Mouse (Mus musculus): ENCODE measurements around the gene Dpm1. TPM values are rescaled to one million over a fixed set of nuclear protein-coding genes. Genes with fewer than 3 reads are reported as not detected.

Dpm1 gene
- polyA plus RNA-seq, 1 experiment from 2014 or later = 64.1 TPM

DNA sequence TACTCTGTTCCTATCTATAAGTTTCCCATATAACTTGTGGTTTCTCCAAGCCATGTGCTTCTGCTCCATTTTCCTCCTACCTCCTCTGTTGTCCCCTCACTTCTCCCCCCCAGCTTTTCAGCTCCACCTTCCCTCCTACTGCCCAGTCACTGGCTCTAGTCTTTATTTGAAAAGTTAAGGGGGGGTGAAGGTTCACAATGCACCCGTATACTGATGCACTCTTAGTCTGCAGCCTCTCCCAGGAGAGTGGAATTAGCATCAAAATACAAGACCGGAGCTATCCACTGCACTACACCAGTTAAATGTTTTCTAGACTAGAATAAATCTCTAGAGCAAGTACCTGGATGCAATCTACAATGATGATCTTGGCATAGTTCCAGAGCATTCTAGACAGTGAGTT, 34.7 kb downstream of the Dpm1 start:
- H3K27ac ChIP-seq (replicated peaks) = no peak overlapping the region
- H3K9ac ChIP-seq = no peak overlapping the region
- H3K27me3 ChIP-seq = no peaks in the 10 kb centered on the region
- peaks cover 83% of the 10 kb centered on the region for H3K4me1 ChIP-seq (replicated peaks)
- peaks cover 80% of the 10 kb centered on the region for H3K36me3 ChIP-seq (replicated peaks)
- H3K4me3 ChIP-seq (replicated peaks) = no peak overlapping the region
- no peak overlapping the region for H3K4me2 ChIP-seq
- ATAC-seq (ENCODE audit: insufficient read depth) = no peak
- no peaks in the 10 kb centered on the region for H3K9me3 ChIP-seq (replicated peaks)
- 73% methylated on average over 2 of the region's 2 CpGs for WGBS (ENCODE audit: insufficient replicate concordance)

DNA sequence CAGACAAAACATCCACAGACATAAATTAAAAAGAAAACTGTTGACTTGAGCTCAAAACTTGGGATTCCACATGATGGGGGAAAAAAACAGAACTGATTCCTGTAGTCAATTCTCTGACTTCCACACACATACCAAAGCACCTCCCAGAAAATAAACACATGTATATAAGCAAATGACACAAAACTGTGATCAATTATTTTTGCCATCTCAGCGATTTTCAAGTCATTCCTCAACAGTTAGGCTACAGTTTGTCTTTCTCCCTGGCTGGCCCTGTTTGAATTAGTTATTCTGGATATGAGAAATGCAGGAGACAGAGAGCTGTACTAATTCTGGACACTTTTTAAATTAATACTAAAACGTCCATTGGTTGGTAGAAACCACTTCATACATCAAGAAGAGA, 36.7 kb downstream of the Dpm1 start:
- WGBS (ENCODE audit: insufficient replicate concordance) = 46% methylated on average over 2 of the region's 2 CpGs
- Histone ChIP-seq H3K27ac (replicated peaks) (no peak overlapping the region), H3K27me3 (no peaks in the 10 kb centered on the region), H3K4me3 (replicated peaks) (no peak overlapping the region), H3K9ac (no peak overlapping the region), H3K9me3 (replicated peaks) (no peaks in the 10 kb centered on the region), H3K4me2 (no peak overlapping the region), H3K4me1 (replicated peaks) (peaks cover 80% of the 10 kb centered on the region), H3K36me3 (replicated peaks) (peaks cover 79% of the 10 kb centered on the region)
- no peak for ATAC-seq (ENCODE audit: insufficient read depth)

DNA sequence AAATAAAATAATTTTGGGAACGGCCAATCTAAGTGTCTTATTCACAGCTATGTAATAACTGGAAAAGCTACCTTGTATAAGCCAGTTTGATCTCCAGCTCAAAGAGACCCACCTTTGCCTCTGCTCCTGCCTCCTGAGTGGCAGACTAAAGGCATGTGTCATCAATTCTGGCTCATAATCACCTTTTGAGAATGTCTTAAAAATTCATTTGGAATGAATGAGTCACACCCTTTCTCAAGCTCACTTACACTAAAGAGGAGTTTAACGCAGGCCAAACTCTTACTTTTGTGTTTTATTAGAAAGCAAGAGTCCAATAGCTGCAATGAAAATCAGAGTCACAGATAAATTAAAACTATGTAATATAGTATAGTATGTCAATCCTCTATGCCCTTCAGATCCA, 38.5 kb downstream of the Dpm1 start:
- H3K27me3 ChIP-seq = no peaks in the 10 kb centered on the region
- no peak overlapping the region for H3K9ac ChIP-seq
- no peak for ATAC-seq (ENCODE audit: insufficient read depth)
- peaks cover 73% of the 10 kb centered on the region for H3K4me1 ChIP-seq (replicated peaks)
- no peak overlapping the region for H3K27ac ChIP-seq (replicated peaks)
- 87% methylated on average over 2 of the region's 2 CpGs for WGBS (ENCODE audit: insufficient replicate concordance)
- H3K36me3 ChIP-seq (replicated peaks) = peaks cover 80% of the 10 kb centered on the region
- H3K9me3 ChIP-seq (replicated peaks) = no peaks in the 10 kb centered on the region
- no peak overlapping the region for H3K4me2 ChIP-seq
- H3K4me3 ChIP-seq (replicated peaks) = no peak overlapping the region

DNA sequence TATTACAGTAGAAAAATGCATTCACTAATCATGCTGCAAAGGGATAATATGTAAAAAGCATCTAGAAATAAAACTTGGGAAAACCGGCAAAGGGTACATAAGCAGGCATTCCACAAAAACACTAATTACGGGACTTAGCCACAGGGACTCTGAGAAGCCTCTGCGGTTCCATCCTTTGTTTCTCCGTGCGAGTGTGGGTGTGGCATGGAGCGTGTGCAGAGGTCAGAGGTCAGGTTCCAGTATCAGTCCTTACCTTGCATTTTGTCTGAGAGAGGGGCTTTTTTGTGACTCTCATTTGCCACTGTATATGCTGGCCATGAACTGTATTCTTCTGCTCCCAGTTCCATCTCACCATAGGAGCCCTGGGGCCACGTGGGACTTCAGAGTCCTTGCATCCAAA, 54.4 kb downstream of the Dpm1 start:
- Histone ChIP-seq H3K4me1 (replicated peaks) (peaks cover 22% of the 10 kb centered on the region), H3K4me3 (replicated peaks) (no peak overlapping the region), H3K27me3 (no peaks in the 10 kb centered on the region), H3K36me3 (replicated peaks) (peaks cover 18% of the 10 kb centered on the region), H3K9ac (no peak overlapping the region), H3K27ac (replicated peaks) (no peak overlapping the region), H3K9me3 (replicated peaks) (no peaks in the 10 kb centered on the region), H3K4me2 (no peak overlapping the region)
- WGBS (ENCODE audit: insufficient replicate concordance) = 74% methylated on average over 7 of the region's 7 CpGs
- no peak for ATAC-seq (ENCODE audit: insufficient read depth)

DNA sequence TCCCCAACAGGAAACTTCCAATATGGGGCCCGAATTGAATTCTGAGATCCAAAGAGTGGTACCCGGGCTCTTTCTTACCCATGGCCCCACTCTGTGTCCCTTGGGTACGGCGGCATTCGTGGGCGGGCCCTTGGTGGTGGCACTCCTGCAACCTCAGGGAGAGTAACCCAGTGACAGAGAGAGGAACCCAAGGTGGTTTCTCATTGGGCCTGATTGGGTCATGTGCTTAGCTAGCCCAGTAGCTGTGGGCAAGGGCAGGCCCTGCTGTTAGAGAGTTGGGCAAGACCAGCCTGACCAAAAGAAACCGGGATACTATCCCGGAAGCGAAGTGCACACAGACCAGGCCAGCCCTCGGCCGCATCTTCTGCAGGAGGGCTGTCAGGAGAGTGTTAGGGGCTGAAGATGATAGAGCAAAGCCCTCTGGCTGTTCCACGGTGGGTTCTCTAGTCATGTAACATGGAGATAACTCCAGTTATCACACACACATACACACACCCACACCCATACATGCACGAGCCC, 60.2 kb downstream of the Dpm1 start:
- Histone ChIP-seq H3K4me2 (peak overlapping the region; percentile 77), H3K9me3 (replicated peaks) (no peaks in the 10 kb centered on the region), H3K9ac (peak overlapping the region; percentile 52), H3K27me3 (no peaks in the 10 kb centered on the region), H3K4me3 (replicated peaks) (peak overlapping the region; percentile 43), H3K4me1 (replicated peaks) (peaks cover 67% of the 10 kb centered on the region), H3K27ac (replicated peaks) (peak overlapping the region; percentile 94), H3K36me3 (replicated peaks) (peaks cover 8% of the 10 kb centered on the region; the same call in 1 of the 2 replicates)
- ATAC-seq (ENCODE audit: insufficient read depth) = peak; percentile 92
- under 1% methylated on average over 13 of the region's 13 CpGs for WGBS (ENCODE audit: insufficient replicate concordance)

DNA sequence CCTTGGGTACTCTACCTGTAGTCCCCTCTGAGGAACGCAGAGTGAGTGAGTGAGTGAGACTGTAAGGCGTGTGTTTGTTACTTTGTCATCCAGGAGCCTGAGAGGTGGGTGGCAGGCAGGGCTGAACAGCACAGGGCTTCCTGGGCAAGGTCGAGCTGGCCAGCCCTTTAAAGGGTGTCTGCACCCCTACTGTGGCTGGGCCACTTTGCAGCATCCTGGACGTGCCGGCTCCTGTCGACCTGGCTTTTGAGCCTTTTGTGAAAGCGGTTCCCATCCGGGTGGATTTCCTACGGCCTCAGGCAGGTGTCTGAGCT, 60.6 kb downstream of the Dpm1 start:
- 0 out of 2 replicates have a peak, but pooled peaks cover 3% of the 10 kb centered on the region for H3K36me3 ChIP-seq (replicated peaks)
- H3K9ac ChIP-seq = peak overlapping the region; percentile 52
- WGBS (ENCODE audit: insufficient replicate concordance) = 16% methylated on average over 9 of the region's 9 CpGs
- ATAC-seq (ENCODE audit: insufficient read depth) = peak; percentile 23
- H3K9me3 ChIP-seq (replicated peaks) = no peaks in the 10 kb centered on the region
- H3K4me1 ChIP-seq (replicated peaks) = peaks cover 67% of the 10 kb centered on the region
- no peaks in the 10 kb centered on the region for H3K27me3 ChIP-seq
- H3K27ac ChIP-seq (replicated peaks) = peak overlapping the region; percentile 94
- peak overlapping the region; percentile 43 for H3K4me3 ChIP-seq (replicated peaks)
- H3K4me2 ChIP-seq = peak overlapping the region; percentile 77

DNA sequence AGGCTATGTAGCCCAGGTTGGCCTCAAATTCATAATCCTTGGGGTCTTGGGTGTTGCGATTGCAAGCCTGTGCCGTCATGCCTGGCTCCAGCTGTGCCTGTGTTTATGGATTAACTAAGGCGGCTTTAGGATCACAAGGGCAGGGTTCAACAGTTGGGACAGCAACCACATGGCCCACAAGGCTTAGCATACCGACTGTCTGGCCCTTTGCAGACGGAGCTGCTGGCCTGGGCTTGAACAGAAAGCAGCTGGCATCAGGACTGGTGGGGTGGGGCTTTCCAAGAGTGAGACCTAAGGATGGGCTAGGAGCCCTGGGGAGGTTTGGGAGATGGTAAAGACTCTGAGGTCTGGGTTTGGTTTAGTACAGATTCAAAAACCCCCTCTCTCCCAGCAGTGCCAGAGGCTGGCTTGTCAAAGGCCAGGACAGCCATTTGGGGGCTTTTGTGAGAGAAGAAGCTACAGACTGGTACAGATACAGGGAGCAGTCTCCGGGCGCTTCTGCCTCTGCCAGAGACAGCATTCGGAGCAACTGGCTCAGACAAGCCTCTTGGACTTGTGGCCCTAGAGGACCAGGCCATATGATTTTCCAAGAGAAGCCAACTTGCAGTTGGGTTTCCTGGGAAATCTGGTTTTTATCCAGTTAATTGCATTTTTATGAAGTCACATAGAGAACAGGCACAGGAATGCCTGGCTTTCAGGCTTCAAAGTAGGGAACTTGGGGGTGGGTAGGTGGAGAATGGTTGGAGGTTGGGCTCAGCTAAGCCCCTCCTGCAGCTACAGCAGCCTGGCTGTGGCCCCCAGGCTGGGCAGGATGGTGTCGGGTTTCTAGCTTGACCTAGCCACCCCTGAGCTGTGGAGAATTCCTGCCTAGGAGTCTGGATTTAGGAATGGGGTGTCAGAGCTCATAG, 61.2 kb downstream of the Dpm1 start:
- Histone ChIP-seq H3K9ac (peak overlapping the region; percentile 52), H3K27ac (replicated peaks) (peak overlapping the region; percentile 94), H3K4me3 (replicated peaks) (peak overlapping the region; percentile 43), H3K4me2 (peak overlapping the region; percentile 77), H3K4me1 (replicated peaks) (peaks cover 67% of the 10 kb centered on the region), H3K9me3 (replicated peaks) (no peaks in the 10 kb centered on the region), H3K27me3 (no peaks in the 10 kb centered on the region), H3K36me3 (replicated peaks) (no peaks in the 10 kb centered on the region)
- ATAC-seq (ENCODE audit: insufficient read depth) = no peak
- WGBS (ENCODE audit: insufficient replicate concordance) = 61% methylated on average over 9 of the region's 9 CpGs

DNA sequence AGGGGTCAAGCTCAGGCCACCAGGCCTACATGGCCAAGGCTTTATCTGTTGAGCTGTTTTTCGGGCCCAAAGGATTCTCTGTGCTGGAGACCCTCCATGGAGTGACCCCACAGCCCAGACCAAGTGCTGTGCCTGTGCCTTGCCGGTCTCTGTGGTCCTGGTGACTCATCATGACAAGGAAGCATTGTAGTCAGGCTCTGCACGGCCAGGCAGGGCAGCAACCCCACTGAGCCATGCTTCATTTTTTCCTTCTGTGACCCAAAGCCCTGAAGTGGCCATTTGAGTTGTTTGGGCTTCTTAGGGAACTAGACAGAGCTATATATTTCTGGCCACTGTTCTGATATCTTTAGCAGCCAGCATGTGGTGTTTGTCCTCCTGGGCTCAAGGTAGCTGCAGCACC, 62.6 kb downstream of the Dpm1 start:
- Histone ChIP-seq H3K9me3 (replicated peaks) (no peaks in the 10 kb centered on the region), H3K27me3 (no peaks in the 10 kb centered on the region), H3K4me3 (replicated peaks) (no peak overlapping the region), H3K36me3 (replicated peaks) (no peaks in the 10 kb centered on the region), H3K4me1 (replicated peaks) (peaks cover 62% of the 10 kb centered on the region), H3K27ac (replicated peaks) (no peak overlapping the region), H3K4me2 (no peak overlapping the region), H3K9ac (no peak overlapping the region)
- 45% methylated on average over 3 of the region's 3 CpGs for WGBS (ENCODE audit: insufficient replicate concordance)
- ATAC-seq (ENCODE audit: insufficient read depth) = no peak

DNA sequence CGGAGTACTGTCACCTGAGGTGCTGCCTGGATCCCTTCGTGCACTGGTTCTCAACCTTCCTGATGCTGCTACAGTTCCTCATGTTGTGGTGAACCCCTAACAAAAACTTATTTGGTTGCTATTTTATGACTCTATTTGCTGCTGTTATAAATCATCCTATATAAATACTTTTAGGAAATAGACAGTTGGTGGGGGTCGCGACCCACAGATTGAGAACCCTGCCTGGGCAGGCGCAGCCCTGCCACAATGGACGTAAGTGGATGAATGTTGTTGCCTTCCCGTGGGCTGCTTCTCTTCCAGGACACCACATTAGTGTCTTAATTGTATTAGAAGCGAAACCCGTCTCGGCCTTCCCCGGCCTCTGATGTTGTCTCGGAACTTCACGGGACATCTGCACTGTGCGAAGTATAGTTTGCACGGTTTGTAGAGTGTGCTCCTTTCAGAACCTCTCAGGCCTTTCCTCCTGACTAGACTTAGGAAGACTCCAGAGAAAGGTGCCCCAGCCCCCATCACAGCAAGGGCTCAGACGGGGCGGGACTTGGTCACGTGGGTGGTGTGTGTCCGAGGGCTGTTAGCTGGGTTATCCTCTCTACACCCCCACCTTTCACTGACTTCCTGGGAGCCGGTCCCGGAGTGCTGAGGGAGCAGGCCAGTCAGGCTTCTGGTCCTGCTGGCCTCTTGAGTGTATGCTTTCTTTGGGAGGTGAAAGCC, 63.5 kb downstream of the Dpm1 start:
- no peaks in the 10 kb centered on the region for H3K9me3 ChIP-seq (replicated peaks)
- peaks cover 60% of the 10 kb centered on the region for H3K4me1 ChIP-seq (replicated peaks)
- no peak overlapping the region for H3K27ac ChIP-seq (replicated peaks)
- peaks cover 7% of the 10 kb centered on the region for H3K27me3 ChIP-seq
- H3K36me3 ChIP-seq (replicated peaks) = no peaks in the 10 kb centered on the region
- H3K4me3 ChIP-seq (replicated peaks) = no peak overlapping the region
- 62% methylated on average over 21 of the region's 21 CpGs for WGBS (ENCODE audit: insufficient replicate concordance)
- H3K4me2 ChIP-seq = no peak overlapping the region
- no peak overlapping the region for H3K9ac ChIP-seq
- no peak for ATAC-seq (ENCODE audit: insufficient read depth)

DNA sequence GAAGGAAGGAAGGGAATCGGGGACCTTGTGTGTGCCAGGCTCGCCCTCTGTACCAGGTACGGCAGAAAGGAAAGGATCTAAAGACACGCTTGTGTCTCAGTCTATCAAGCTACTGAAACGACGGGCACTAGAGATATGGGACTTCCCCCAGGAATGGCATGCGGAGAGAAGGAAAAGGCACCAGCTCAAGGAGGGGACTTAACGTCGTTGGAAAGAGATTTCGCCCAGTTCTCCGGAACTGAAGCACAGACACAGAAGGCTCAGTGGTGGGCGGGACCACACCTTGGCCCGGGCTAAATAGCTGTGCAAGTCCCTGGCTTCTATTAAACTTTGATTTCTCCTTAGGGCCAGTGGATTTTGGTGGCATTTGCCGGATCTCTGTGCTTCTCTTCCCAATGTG, 68.4 kb downstream of the Dpm1 start:
- no peak for ATAC-seq (ENCODE audit: insufficient read depth)
- Histone ChIP-seq H3K9me3 (replicated peaks) (no peaks in the 10 kb centered on the region), H3K4me3 (replicated peaks) (peak overlapping the region; percentile 31), H3K4me1 (replicated peaks) (peaks cover 53% of the 10 kb centered on the region), H3K36me3 (replicated peaks) (no peaks in the 10 kb centered on the region), H3K27me3 (peaks cover 51% of the 10 kb centered on the region), H3K4me2 (peak overlapping the region; percentile 58), H3K9ac (no peak overlapping the region), H3K27ac (replicated peaks) (no peak overlapping the region)
- WGBS (ENCODE audit: insufficient replicate concordance) = 6% methylated on average over 14 of the region's 14 CpGs

DNA sequence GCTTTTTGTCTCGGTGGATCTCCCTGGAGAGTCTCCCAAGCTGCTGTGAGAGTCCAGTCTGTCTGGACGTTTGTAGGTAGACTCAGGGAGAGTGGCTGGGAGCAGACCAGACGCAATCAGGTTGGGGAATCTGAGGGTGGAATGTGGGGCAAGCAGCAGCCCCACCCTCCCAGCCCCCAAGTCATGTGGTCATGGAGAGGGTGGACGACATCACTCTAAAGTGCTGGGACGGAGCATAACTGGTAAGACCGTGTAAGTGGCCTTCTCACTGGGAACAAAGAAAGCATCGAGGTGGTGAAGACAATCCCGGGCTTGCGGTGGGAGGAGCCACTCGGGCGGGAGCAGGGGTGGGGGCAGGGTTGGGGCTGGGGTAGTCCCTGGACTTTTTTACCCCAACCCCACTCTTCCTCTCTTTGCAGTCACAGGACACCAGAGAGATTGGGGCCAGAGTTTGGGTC, 68.8 kb downstream of the Dpm1 start:
- ATAC-seq (ENCODE audit: insufficient read depth) = no peak
- H3K4me2 ChIP-seq = peak overlapping the region; percentile 58
- H3K36me3 ChIP-seq (replicated peaks) = no peaks in the 10 kb centered on the region
- no peak overlapping the region for H3K27ac ChIP-seq (replicated peaks)
- H3K4me3 ChIP-seq (replicated peaks) = peak overlapping the region; percentile 31
- peaks cover 49% of the 10 kb centered on the region for H3K4me1 ChIP-seq (replicated peaks)
- no peaks in the 10 kb centered on the region for H3K9me3 ChIP-seq (replicated peaks)
- peaks cover 52% of the 10 kb centered on the region for H3K27me3 ChIP-seq
- whole genome bisulfite sequencing (ENCODE audit: insufficient replicate concordance) = 5% methylated on average over 11 of the region's 11 CpGs
- H3K9ac ChIP-seq = no peak overlapping the region

All from liver, embryonic 15.5 days (tissue).